Mouse (Mus musculus) thymus, adult 2 months (tissue): Measurements from ENCODE around the gene Tspan9. TPM values are rescaled to one million over a fixed set of nuclear protein-coding genes. Genes with fewer than 3 reads are reported as not detected.

Experiments
- DNase-seq: peaks from one replicate; pipeline ENCODE4 v3.0.0; 2021
- H3K27ac ChIP-seq: fragments of 200-500 bp; 2 replicates; pipeline ENCODE4 v1.5.1; 2012; ENCODE audit warnings: low read length, control low read depth; ENCODE audit not compliant: control insufficient read depth, insufficient read depth
- H3K27me3 ChIP-seq: fragments of 200-500 bp; 2 replicates; pipeline ENCODE4 v1.6.1; 2012; ENCODE audit warnings: mild to moderate bottlenecking, low read length, moderate library complexity, mixed read lengths; ENCODE audit not compliant: control insufficient read depth, insufficient read depth
- H3K36me3 ChIP-seq: fragments of 200-500 bp; 2 replicates; pipeline ENCODE4 v1.6.1; 2012; ENCODE audit warnings: mild to moderate bottlenecking, low read length, moderate library complexity; ENCODE audit not compliant: control insufficient read depth, insufficient read depth
- H3K4me1 ChIP-seq: fragments of 200-500 bp; replicated peaks from 2 replicates; pipeline ENCODE4 v1.6.1; 2012; ENCODE audit warnings: low read length; ENCODE audit not compliant: control insufficient read depth, insufficient read depth
- H3K4me3 ChIP-seq: fragments of 200-500 bp; 2 replicates; pipeline ENCODE4 v1.5.1; 2012; ENCODE audit warnings: mild to moderate bottlenecking, low read length, control low read depth, moderate library complexity; ENCODE audit not compliant: control insufficient read depth, insufficient read depth
- CTCF ChIP-seq: fragments of 200-500 bp; IDR thresholded peaks from 2 replicates; pipeline ENCODE4 v1.5.1; 2012; ENCODE audit warnings: mild to moderate bottlenecking, control low read depth, low read length, moderate library complexity, borderline replicate concordance; ENCODE audit not compliant: control insufficient read depth, poor library complexity, insufficient read depth; ENCODE audit errors: extremely low read depth
- POLR2A ChIP-seq: fragments of 200-500 bp; IDR thresholded peaks from 2 replicates; pipeline ENCODE4 v1.6.1; 2012; ENCODE audit warnings: mild to moderate bottlenecking, low read length, control low read depth, moderate library complexity; ENCODE audit not compliant: control insufficient read depth, poor library complexity, insufficient read depth; ENCODE audit errors: extremely low read depth
- WGBS: fragments of 180-500 bp; shearing (Covaris S2); methylation state at CpG from one replicate; pipeline ENCODE4 v1.1.7; 2018; 5-methylcytosine and 5-hydroxymethylcytosine counted together
- polyA plus RNA-seq: library from polyadenylated mRNA; depleted of rRNA; stranded (reverse); fragments of >200 nt; gene quantifications from 2 replicates; pipeline ENCODE4 v1.2.3, GENCODE M21; 2012

The Tspan9 gene
- polyA plus RNA-seq, 1 experiment, result 36.7 TPM

DNA sequence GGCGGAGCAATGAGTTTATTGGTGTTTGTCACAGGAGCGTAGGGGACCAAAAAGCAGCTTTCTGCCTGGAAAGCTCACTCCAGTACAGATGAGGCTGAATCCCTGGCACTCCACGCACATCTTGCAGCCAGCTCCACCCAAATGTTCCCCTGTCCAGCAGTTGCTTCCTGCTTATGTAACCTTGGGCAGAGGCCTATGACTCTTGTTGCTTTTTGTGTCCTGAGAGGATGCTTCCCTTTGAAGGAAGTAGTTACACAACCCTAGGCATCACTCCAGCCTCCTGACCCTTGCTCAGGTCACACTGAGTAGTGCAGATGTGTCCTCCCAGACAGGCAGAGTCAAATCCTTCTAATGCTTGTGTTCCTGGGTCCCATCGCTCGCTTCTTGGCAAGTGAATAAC, 209.6 kb downstream of the Tspan9 start:
- no peaks in the 10 kb centered on the region for H3K27me3 ChIP-seq
- no peak for DNase-seq
- 93% methylated on average over 5 of the region's 5 CpGs for whole genome bisulfite sequencing

DNA sequence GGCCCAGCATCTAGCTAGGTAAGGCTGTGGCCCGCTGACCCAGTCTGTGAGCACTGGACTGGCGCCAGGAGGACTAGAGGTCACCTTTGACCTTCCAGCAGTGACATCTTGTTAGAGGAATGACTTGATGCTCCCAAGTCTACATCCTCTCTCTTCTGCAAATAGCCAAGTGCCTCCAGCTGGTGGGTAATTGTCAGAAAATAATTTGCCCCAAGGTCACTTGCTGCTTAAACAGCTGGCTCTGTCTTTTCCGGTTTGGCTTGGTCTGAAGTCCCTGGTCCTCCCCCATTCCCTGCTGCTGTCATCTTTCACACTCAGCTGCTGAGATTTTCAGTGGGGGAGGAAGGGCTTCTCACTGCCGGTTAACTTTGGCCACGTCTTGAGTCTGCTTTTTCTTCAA, 210.7 kb downstream of the Tspan9 start:
- H3K27ac ChIP-seq, result no peak overlapping the region
- H3K4me1 ChIP-seq, result no peaks in the 10 kb centered on the region
- WGBS, result 78% methylated on average over 5 of the region's 5 CpGs
- no peak for DNase-seq
- TF ChIP-seq POLR2A (no peak), CTCF (no peak)
- no peaks in the 10 kb centered on the region for H3K36me3 ChIP-seq
- H3K4me3 ChIP-seq, result no peak overlapping the region
- H3K27me3 ChIP-seq, result no peaks in the 10 kb centered on the region

More for the DNA sequence above, 209.6 kb downstream of the Tspan9 start:
- Histone ChIP-seq H3K27ac (no peak overlapping the region), H3K36me3 (no peaks in the 10 kb centered on the region), H3K4me3 (no peak overlapping the region), H3K4me1 (no peaks in the 10 kb centered on the region)
- TF ChIP-seq POLR2A (no peak), CTCF (no peak)

DNA sequence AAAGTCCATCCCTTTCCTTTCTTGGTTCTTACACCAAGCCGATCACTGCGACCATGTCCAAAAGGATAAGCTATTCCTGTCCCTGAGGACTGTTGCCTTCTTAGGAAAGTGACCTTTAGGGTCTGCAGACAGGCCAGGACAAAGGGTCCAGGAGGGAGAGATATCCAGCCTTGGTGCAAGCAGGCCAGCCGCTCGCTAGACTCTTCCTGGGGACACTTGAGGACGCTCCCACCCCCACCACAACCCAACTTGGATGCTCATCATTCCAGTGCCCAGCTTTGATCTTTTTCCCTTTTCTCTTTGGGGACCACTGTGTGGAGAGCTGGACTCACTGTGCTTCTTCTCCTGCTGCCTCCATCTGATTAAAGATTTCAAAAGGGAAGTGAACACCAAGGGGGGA, 214.7 kb downstream of the Tspan9 start:
- H3K36me3 ChIP-seq, result no peaks in the 10 kb centered on the region
- H3K27me3 ChIP-seq, result no peaks in the 10 kb centered on the region
- H3K4me1 ChIP-seq, result no peaks in the 10 kb centered on the region
- 95% methylated on average over 5 of the region's 5 CpGs for WGBS
- H3K4me3 ChIP-seq, result no peak overlapping the region
- TF ChIP-seq CTCF, result no peak
- TF ChIP-seq POLR2A, result no peak
- H3K27ac ChIP-seq, result no peak overlapping the region
- DNase-seq, result no peak

DNA sequence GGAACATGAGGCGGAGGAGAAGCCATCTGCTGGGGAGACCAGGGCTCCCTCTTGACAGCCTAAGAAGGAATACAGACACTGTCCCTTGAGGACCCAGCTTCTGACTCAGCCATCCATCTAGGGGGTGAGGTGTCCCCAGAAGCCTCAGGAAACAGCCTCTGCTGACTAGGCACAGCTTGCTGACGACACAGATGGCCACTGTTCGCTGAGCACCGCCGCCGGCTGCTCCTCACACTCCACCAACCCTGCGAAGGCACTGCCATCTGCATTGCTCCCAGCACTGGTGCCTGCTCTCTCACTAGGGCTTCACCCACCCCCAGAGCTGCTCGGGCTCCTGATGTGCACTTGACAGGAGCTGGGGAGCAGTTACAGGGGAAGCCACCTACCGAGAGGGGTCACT, 217.5 kb downstream of the Tspan9 start:
- WGBS, result 76% methylated on average over 9 of the region's 9 CpGs

DNA sequence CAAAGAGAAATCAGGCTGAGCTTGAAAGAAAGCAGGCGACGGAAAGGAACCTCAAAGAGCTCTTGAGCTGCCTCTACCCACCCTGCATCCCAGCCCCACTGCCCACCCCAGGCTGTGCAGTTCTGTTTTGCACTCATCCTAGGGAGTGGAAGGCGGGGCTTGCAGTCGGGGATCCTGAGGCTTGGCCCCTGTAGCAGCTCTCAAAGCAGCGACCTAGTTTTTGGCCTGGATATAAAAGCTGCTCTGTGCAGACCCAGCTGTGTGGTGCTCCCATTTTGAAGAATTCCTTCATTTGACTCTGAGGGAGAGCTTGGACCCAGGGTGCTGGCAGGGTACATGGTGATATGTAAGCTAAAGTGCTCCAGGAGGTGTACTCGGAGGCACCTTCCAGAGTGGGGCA, 218.6 kb downstream of the Tspan9 start:
- no peak for TF ChIP-seq POLR2A
- TF ChIP-seq CTCF, result no peak
- H3K36me3 ChIP-seq, result no peaks in the 10 kb centered on the region
- H3K27me3 ChIP-seq, result no peaks in the 10 kb centered on the region
- DNase-seq, result no peak
- H3K4me3 ChIP-seq, result no peak overlapping the region
- no peaks in the 10 kb centered on the region for H3K4me1 ChIP-seq
- WGBS, result 75% methylated on average over 6 of the region's 6 CpGs
- no peak overlapping the region for H3K27ac ChIP-seq

More for the DNA sequence above, 217.5 kb downstream of the Tspan9 start:
- H3K36me3 ChIP-seq, result no peaks in the 10 kb centered on the region
- H3K27ac ChIP-seq, result no peak overlapping the region
- DNase-seq, result no peak
- no peaks in the 10 kb centered on the region for H3K27me3 ChIP-seq
- TF ChIP-seq CTCF (no peak), POLR2A (no peak)
- H3K4me3 ChIP-seq, result no peak overlapping the region
- no peaks in the 10 kb centered on the region for H3K4me1 ChIP-seq

DNA sequence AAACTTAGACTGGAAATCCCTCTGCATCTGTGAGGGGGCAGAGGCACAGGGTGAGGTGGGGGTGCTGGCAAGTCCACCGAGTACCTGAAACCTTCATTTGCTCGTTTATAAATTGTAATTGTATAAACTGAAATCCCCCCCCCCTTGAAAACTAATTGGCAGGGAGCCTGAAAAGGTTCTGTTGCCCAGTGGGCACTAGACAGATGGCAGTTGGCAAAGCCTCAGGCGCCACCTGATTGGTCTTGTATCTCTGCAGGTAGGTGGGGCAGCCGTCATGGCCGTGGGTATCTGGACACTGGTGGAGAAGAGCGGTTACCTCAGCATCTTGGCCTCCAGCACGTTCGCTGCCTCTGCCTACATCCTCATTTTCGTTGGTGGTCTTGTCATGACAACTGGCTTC, 220.1 kb downstream of the Tspan9 start:
- no peak for TF ChIP-seq CTCF
- no peak for TF ChIP-seq POLR2A
- Histone ChIP-seq H3K36me3 (no peaks in the 10 kb centered on the region), H3K4me3 (no peak overlapping the region), H3K27me3 (no peaks in the 10 kb centered on the region), H3K4me1 (no peaks in the 10 kb centered on the region), H3K27ac (no peak overlapping the region)
- DNase-seq, result no peak
- 78% methylated on average over 9 of the region's 9 CpGs for WGBS

DNA sequence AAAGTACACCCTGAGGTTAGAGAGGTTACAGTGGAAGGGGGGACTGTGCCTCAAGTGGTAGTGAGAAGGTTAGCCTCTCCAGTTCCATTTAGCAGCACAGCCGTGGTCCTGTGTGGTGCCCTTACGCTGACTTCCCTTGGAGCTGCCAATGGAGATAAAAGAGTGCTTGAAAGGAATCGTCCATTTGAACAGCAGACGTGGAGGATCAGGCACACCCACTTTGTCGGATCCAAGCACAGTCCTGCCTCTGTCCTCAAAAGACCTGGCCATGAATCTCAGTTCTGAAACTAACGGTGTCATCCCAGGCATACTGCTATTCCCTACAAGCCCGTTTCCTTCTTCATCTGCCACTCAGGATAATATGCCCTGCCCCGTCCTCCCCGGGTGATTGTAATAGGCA, 221.4 kb downstream of the Tspan9 start:
- no peaks in the 10 kb centered on the region for H3K27me3 ChIP-seq

More for the DNA sequence above, 221.4 kb downstream of the Tspan9 start:
- Histone ChIP-seq H3K4me1 (no peaks in the 10 kb centered on the region), H3K36me3 (no peaks in the 10 kb centered on the region), H3K27ac (no peak overlapping the region), H3K4me3 (no peak overlapping the region)
- no peak for DNase-seq
- TF ChIP-seq CTCF (no peak), POLR2A (no peak)
- 77% methylated on average over 9 of the region's 9 CpGs for WGBS
